Mouse (Mus musculus) embryonic facial prominence, embryonic 11.5 days (tissue): ENCODE measurements at regions not wholly inside any gene's neighbourhood (a gene's known extent, or its start where the extent isn't known, plus 50 kb on each side); places are given as distances from the start of the nearest gene placed in this dataset.

Experiments
- ATAC-seq: fragments of 200-750 bp; cut with Nextera tagmentation; replicated peaks from 2 replicates; pipeline ENCODE4 v1.8.0; 2017; ENCODE audit warnings: low read depth; ENCODE audit not compliant: insufficient number of reproducible peaks, low FRiP score, low TSS enrichment
- DNase-seq: peaks from one replicate; pipeline ENCODE4 v3.0.0-alpha.2; 2015; ENCODE audit warnings: low spot score
- H3K27ac ChIP-seq: fragments of 300-500 bp; sonication (generic); replicated peaks from 2 replicates; pipeline ENCODE4 v1.5.1; 2014; ENCODE audit warnings: mild to moderate bottlenecking, low read depth, low read length, control low read depth
- H3K27me3 ChIP-seq: fragments of 300-500 bp; sonication (generic); 2 replicates; pipeline ENCODE4 v1.6.1; 2014; ENCODE audit warnings: mild to moderate bottlenecking, low read length, moderate library complexity, mixed read lengths; ENCODE audit not compliant: control insufficient read depth, insufficient read depth
- H3K36me3 ChIP-seq: fragments of 300-500 bp; sonication (generic); replicated peaks from 2 replicates; pipeline ENCODE4 v1.6.1; 2014; ENCODE audit warnings: low read depth, mild to moderate bottlenecking, low read length, moderate library complexity, mixed read lengths; ENCODE audit not compliant: control insufficient read depth, insufficient read depth
- H3K4me1 ChIP-seq: fragments of 300-500 bp; sonication (generic); 2 replicates; pipeline ENCODE4 v1.6.1; 2014; ENCODE audit warnings: low read length, mixed read lengths; ENCODE audit not compliant: control insufficient read depth, insufficient read depth
- H3K4me2 ChIP-seq: fragments of 300-500 bp; sonication (generic); 2 replicates; pipeline ENCODE4 v1.6.1; 2014; ENCODE audit warnings: low read depth, mild to moderate bottlenecking, control low read depth, low read length, moderate library complexity
- H3K4me3 ChIP-seq: fragments of 300-500 bp; sonication (generic); 2 replicates; pipeline ENCODE4 v1.5.1; 2014; ENCODE audit warnings: low read depth, low read length, control low read depth
- H3K9ac ChIP-seq: fragments of 300-500 bp; sonication (generic); replicated peaks from 2 replicates; pipeline ENCODE4 v1.6.1; 2014; ENCODE audit warnings: mild to moderate bottlenecking, control low read depth, low read length
- H3K9me3 ChIP-seq: fragments of 300-500 bp; sonication (generic); replicated peaks from 2 replicates; pipeline ENCODE4 v1.6.1; 2016; ENCODE audit warnings: mild to moderate bottlenecking, low read length, inconsistent platforms, mixed read lengths; ENCODE audit not compliant: control insufficient read depth
- WGBS: fragments of 180-500 bp; shearing (Covaris S2); extraction: QIAGEN DNeasy Blood & Tissue Kit; methylation state at CpG from one replicate; pipeline ENCODE4 v1.1.7; 2014; 5-methylcytosine and 5-hydroxymethylcytosine counted together

DNA sequence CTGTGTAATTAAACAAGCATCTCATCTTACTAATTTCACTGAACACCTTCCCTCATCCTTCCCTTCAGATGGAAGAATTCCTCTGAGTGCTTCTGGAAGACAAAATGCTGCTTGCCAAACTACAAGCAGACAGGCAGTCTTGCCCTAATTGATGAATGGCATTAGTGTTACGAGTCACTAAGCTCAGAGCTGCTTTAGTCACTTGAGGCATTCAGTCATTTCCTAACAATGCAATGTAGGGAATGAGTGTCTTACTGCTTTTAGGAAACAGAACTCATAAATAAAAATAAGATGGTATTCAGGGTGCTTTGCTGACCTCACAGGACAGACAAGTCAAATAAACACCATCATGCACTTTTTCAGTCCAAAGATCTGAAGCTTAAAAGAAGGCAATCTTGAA is 285.1 kb upstream of the Paip1 start:
- no peaks in the 10 kb centered on the region for H3K4me1 ChIP-seq
- H3K4me3 ChIP-seq, result no peak overlapping the region
- DNase-seq, result no peak
- H3K36me3 ChIP-seq, result no peaks in the 10 kb centered on the region
- H3K27me3 ChIP-seq, result no peaks in the 10 kb centered on the region
- H3K9ac ChIP-seq, result no peak overlapping the region
- H3K4me2 ChIP-seq, result no peak overlapping the region
- WGBS, result 0% methylated on average over 1 of the region's 1 CpGs
- no peak for ATAC-seq
- H3K27ac ChIP-seq, result no peak overlapping the region
- H3K9me3 ChIP-seq, result no peaks in the 10 kb centered on the region

DNA sequence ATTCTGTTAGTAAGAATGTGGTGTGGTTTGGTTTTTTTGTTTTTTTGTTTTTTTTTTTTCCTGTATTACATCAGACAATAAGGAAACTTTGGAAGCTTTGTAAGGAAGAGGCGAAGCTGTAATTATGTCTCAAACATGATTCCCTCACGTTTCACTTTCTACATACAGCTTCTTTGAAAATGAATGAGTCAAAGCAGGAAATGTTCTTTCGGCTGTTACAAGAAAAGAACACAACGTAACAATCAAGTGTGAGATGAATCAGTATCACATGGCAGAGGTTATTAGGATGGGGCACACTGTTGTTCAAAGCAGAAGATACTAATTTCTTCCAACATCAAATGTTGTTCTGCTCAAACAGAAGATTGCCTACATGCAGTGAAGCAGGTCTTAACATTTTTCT is 282.7 kb upstream of the Paip1 start:
- ATAC-seq (no peak), DNase-seq (no peak)
- Histone ChIP-seq H3K9me3 (no peaks in the 10 kb centered on the region), H3K36me3 (no peaks in the 10 kb centered on the region), H3K27ac (no peak overlapping the region), H3K27me3 (no peaks in the 10 kb centered on the region), H3K4me2 (no peak overlapping the region), H3K4me1 (no peaks in the 10 kb centered on the region), H3K9ac (no peak overlapping the region), H3K4me3 (no peak overlapping the region)
- WGBS, result 68% methylated on average over 4 of the region's 4 CpGs

DNA sequence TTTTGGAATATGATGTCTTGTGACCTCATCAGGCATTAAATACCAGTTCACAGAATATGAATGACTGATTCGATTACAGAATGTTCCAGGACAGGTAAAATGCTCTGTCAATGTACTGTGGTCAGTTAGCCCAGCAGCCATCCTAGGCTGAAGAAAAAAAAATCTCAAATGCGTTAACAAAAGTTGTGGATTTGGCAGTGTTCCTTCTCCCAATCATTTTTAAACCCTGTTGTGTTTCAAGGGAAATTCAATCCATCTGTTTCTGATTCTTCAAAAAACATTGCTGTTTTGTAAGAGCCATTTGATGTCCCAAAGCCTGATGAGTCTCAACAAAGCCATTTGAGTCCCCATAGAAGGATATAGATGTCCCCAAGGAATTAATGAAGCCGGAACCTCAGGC is 280.7 kb upstream of the Paip1 start:
- Histone ChIP-seq H3K4me1 (no peaks in the 10 kb centered on the region), H3K4me3 (no peak overlapping the region), H3K36me3 (no peaks in the 10 kb centered on the region), H3K9me3 (no peaks in the 10 kb centered on the region), H3K4me2 (no peak overlapping the region), H3K27me3 (no peaks in the 10 kb centered on the region), H3K9ac (no peak overlapping the region), H3K27ac (no peak overlapping the region)
- ATAC-seq (no peak), DNase-seq (no peak)
- 63% methylated on average over 3 of the region's 3 CpGs for WGBS

DNA sequence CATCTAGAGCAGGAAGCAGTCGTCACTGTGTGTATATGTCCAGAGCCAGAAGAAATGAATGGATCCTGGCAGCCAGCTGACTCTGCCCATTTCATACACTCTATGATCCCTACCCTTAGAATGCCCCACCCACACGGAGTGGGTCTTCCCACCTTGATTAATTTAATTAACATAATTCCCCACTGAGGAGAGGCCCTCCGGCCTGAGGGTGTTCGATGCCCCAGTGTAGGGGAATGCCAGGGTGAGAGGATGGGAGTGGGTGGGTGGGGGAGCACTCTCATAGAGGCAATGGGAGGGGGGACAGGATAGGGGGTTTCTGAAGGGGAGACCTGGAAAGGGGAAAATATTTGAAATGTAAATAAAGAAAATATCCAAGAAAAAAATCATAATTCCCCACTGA is 279.3 kb upstream of the Paip1 start:
- DNase-seq (no peak), ATAC-seq (no peak)
- H3K4me2 ChIP-seq, result no peak overlapping the region
- 88% methylated on average over 4 of the region's 4 CpGs for WGBS
- H3K4me1 ChIP-seq, result no peaks in the 10 kb centered on the region
- no peak overlapping the region for H3K4me3 ChIP-seq
- no peak overlapping the region for H3K27ac ChIP-seq
- no peaks in the 10 kb centered on the region for H3K27me3 ChIP-seq
- H3K36me3 ChIP-seq, result no peaks in the 10 kb centered on the region
- H3K9me3 ChIP-seq, result no peaks in the 10 kb centered on the region
- H3K9ac ChIP-seq, result no peak overlapping the region

DNA sequence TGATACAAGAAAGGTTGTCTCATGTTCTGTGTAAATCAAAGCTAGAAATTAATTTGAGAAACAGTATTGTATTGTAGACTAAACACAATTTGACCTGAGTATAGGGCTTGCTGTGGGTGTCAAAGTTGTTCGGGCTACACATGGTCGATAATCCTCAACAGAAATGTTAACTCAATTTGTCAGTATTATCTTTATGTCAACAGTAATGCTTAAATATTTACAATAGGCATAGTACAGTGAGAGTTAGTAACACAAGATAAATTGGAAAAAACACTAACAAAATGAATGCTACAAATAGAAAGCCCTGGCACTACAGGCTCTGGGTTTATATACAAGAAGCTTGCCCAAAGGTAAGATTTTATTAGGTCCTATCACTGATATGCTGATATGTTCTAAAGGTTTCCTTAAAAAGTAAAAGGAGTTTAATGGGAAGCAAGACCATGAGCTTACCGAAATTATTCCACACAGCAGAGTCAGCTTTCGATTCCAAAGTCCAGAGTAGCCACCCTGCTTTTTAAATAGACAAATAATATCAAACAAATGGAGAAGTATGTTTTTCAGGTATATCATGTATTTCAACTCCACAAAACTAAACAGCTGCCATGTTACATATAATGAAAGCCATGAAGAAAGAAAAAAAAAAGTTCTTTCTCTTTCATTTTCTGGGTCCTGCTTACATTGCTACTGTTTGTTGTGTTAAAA is 277.4 kb upstream of the Paip1 start:
- H3K27ac ChIP-seq, result no peak overlapping the region
- DNase-seq, result no peak

DNA sequence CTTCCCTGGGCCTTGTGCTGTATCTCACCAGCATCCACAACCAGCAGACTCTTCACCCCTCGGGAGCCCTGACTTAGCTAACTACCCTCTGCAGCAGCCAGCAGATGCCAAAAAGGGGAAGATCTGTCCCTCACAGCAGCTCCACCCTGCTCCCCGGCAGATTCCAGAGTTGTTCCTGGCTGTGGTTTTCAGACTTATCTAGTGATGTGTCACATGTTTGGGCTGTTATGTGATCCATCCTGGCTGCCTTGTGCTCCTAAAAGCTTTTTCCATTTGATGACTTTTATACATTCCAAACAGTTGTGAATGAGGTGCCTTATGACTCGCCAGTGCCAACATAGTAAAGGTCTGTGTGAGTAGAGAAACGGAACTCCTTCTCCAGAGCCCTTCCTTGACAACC is 250.6 kb upstream of the Paip1 start:
- Histone ChIP-seq H3K9ac (no peak overlapping the region), H3K9me3 (no peaks in the 10 kb centered on the region), H3K36me3 (no peaks in the 10 kb centered on the region), H3K27ac (no peak overlapping the region), H3K4me2 (no peak overlapping the region), H3K4me3 (no peak overlapping the region), H3K27me3 (no peaks in the 10 kb centered on the region), H3K4me1 (no peaks in the 10 kb centered on the region)
- no peak for ATAC-seq
- WGBS, result 72% methylated on average over 4 of the region's 4 CpGs
- no peak for DNase-seq

More for the DNA sequence above, 277.4 kb upstream of the Paip1 start:
- Histone ChIP-seq H3K36me3 (no peaks in the 10 kb centered on the region), H3K27me3 (no peaks in the 10 kb centered on the region), H3K9me3 (no peaks in the 10 kb centered on the region), H3K4me1 (no peaks in the 10 kb centered on the region), H3K9ac (no peak overlapping the region), H3K4me3 (no peak overlapping the region), H3K4me2 (no peak overlapping the region)
- WGBS, result 88% methylated on average over 4 of the region's 4 CpGs
- no peak for ATAC-seq

DNA sequence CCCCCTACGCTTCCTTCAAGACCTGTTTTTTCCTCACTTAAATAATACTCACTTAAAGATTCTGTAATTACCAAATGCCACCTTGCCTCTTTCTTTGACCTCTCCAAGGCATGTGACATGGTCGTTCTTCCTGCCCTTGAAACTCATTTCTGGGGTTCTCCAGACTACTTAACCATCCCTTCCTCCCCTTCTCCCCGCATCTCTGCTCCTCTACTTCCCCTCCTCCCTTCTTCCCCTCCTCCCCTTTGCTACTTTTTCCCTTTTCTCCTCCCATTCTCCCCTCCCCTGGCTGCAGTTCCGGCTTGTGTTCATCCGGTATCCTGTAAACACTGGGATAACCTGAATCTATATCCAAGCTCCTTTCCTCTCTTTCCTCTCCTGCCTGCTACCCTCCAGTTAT is 250.2 kb upstream of the Paip1 start:
- no peak overlapping the region for H3K4me3 ChIP-seq
- 71% methylated on average over 5 of the region's 5 CpGs for WGBS
- no peaks in the 10 kb centered on the region for H3K4me1 ChIP-seq
- H3K4me2 ChIP-seq, result no peak overlapping the region
- DNase-seq (no peak), ATAC-seq (no peak)
- H3K9me3 ChIP-seq, result no peaks in the 10 kb centered on the region
- no peaks in the 10 kb centered on the region for H3K27me3 ChIP-seq
- H3K9ac ChIP-seq, result no peak overlapping the region
- no peak overlapping the region for H3K27ac ChIP-seq
- no peaks in the 10 kb centered on the region for H3K36me3 ChIP-seq

DNA sequence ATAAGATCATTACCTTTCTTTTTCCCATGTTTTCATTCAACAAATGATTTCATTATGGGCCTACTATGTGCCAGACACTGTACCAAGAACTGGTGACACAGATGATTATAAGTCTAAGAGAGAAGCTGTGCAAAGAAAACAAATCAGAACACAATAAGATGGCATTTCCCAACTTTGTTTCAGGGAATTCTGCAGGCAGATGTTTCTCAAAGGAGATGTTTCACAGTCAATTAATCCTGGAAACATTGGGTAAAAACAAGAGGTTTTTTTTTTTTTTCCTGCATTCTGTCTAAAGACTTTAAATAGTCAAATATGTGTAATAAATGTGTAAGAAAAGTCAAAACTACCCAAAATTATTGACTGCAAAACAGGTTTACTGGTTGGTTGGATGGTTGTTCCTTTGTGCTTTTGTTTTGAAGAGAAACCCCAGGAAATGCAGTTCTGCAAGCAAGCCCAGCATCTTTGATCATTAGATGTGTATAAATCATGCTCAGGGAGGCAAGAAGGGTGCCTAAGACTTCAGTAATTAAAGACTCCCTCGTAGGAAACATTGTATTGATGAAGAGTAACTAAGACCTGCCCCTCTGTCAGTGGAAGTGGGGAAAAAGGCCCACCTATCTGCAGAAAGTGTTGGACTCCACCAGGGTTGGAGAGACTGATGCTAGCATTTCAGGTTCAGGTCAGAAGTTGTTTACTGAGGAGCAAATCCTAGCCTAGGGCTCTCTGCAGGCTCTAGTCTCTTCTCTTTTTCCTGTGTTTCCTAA is 249.1 kb upstream of the Paip1 start:
- Histone ChIP-seq H3K4me1 (no peaks in the 10 kb centered on the region), H3K4me2 (no peak overlapping the region), H3K27me3 (no peaks in the 10 kb centered on the region), H3K9me3 (no peaks in the 10 kb centered on the region), H3K36me3 (no peaks in the 10 kb centered on the region), H3K9ac (no peak overlapping the region), H3K4me3 (no peak overlapping the region), H3K27ac (no peak overlapping the region)
- WGBS, result 45% methylated on average over 1 of the region's 1 CpGs
- ATAC-seq (no peak), DNase-seq (no peak)
